Mouse (Mus musculus) MEL (cell line): Measurements from ENCODE around the gene Adamts7. TPM values are rescaled to one million over a fixed set of nuclear protein-coding genes. Genes with fewer than 3 reads are reported as not detected.

Source experiments
- DNase-seq: peaks from one replicate; pipeline ENCODE4 v3.0.0; 2011; ENCODE audit warnings: low read depth, low spot score
- H3K27ac ChIP-seq: 2 replicates; pipeline ENCODE4 v1.5.1; 2012; ENCODE audit warnings: low read depth, mild to moderate bottlenecking, control low read depth, low read length, moderate library complexity; ENCODE audit not compliant: control insufficient read depth
- H3K27me3 ChIP-seq, 2 experiments: fragments of 150-350 bp in 1 of 2; sonication (generic) in 1 of 2; 2 replicates each; pipeline ENCODE4 v1.6.1; 2012; ENCODE audit warnings: low read length in 2 of 2, mild to moderate bottlenecking in 2 of 2, improper control_type of control experiment in 1 of 2, moderate library complexity in 1 of 2; ENCODE audit not compliant: insufficient read depth in 2 of 2, control insufficient read depth in 1 of 2
- H3K36me3 ChIP-seq, 2 experiments: 2 replicates each; pipeline ENCODE4 v1.6.1; 2012 to 2014; ENCODE audit warnings: low read length in 2 of 2, improper control_type of control experiment in 1 of 2, inconsistent platforms in 1 of 2, mild to moderate bottlenecking in 1 of 2; ENCODE audit not compliant: insufficient read depth in 2 of 2, control insufficient read depth in 1 of 2
- H3K4me1 ChIP-seq, 2 experiments: fragments of 150-350 bp in 1 of 2; sonication (generic) in 1 of 2; 2 replicates each; pipeline ENCODE4 v1.6.1; 2012; ENCODE audit warnings: low read length in 2 of 2, improper control_type of control experiment in 1 of 2, mild to moderate bottlenecking in 1 of 2; ENCODE audit not compliant: insufficient read depth in 2 of 2, control insufficient read depth in 1 of 2
- H3K4me3 ChIP-seq, 2 experiments: fragments of 150-350 bp in 1 of 2; sonication (generic) in 1 of 2; 2 replicates each; pipeline ENCODE4 v1.5.1; 2012; ENCODE audit warnings: low read depth in 2 of 2, low read length in 2 of 2, mild to moderate bottlenecking in 2 of 2, moderate library complexity in 2 of 2, control low read depth in 1 of 2, improper control_type of control experiment in 1 of 2; ENCODE audit not compliant: control insufficient read depth in 1 of 2, insufficient read depth in 1 of 2
- H3K79me2 ChIP-seq: 2 replicates; pipeline ENCODE4 v1.6.1; 2012; ENCODE audit warnings: mild to moderate bottlenecking, low read length, moderate library complexity; ENCODE audit not compliant: control insufficient read depth, poor library complexity, insufficient read depth
- H3K9ac ChIP-seq: 2 replicates; pipeline ENCODE4 v1.6.1; 2012; ENCODE audit warnings: low read depth, mild to moderate bottlenecking, control low read depth, low read length, moderate library complexity; ENCODE audit not compliant: control insufficient read depth, poor library complexity, severe bottlenecking
- H3K9me3 ChIP-seq: fragments of 150-350 bp; sonication (generic); replicated peaks from 2 replicates; pipeline ENCODE4 v1.6.1; 2012; ENCODE audit warnings: mild to moderate bottlenecking, low read length, improper control_type of control experiment, moderate library complexity; ENCODE audit not compliant: insufficient read depth
- CHD1 ChIP-seq: IDR thresholded peaks from 2 replicates; pipeline ENCODE4 v1.6.1; 2012; ENCODE audit warnings: low read depth, mild to moderate bottlenecking, inconsistent platforms, low read length, improper control_type of control experiment
- EP300 ChIP-seq, 2 experiments: IDR thresholded peaks; 2 replicates each; pipeline ENCODE4 v1.6.1; 2011; ENCODE audit warnings: improper control_type of control experiment in 2 of 2, low read length in 2 of 2, low read depth in 1 of 2, mild to moderate bottlenecking in 1 of 2
- ETS1 ChIP-seq: IDR thresholded peaks from 2 replicates; pipeline ENCODE4 v1.6.1; 2012; ENCODE audit warnings: low read depth, mild to moderate bottlenecking, inconsistent platforms, low read length, improper control_type of control experiment, moderate library complexity
- GATA1 ChIP-seq: IDR thresholded peaks from 2 replicates; pipeline ENCODE4 v1.6.1; 2011; ENCODE audit warnings: low read depth, low read length, improper control_type of control experiment
- KAT2A ChIP-seq: conservative IDR thresholded peaks from 2 replicates; pipeline ENCODE4 v1.6.1; 2012; ENCODE audit warnings: low read depth, low read length, improper control_type of control experiment, inconsistent platforms
- MAX ChIP-seq: IDR thresholded peaks from 2 replicates; pipeline ENCODE4 v1.6.1; 2011; ENCODE audit warnings: low read length, improper control_type of control experiment
- MAZ ChIP-seq: IDR thresholded peaks from 2 replicates; pipeline ENCODE4 v1.6.1; 2012; ENCODE audit warnings: low read depth, mild to moderate bottlenecking, inconsistent platforms, low read length, improper control_type of control experiment
- MEF2A ChIP-seq: IDR thresholded peaks from 2 replicates; pipeline ENCODE4 v1.6.1; 2014; ENCODE audit warnings: low read depth, mild to moderate bottlenecking, inconsistent platforms, low read length, improper control_type of control experiment; ENCODE audit not compliant: poor library complexity, insufficient replicate concordance, severe bottlenecking; ENCODE audit errors: extremely low read depth
- MXI1 ChIP-seq: IDR thresholded peaks from 2 replicates; pipeline ENCODE4 v1.6.1; 2011; ENCODE audit warnings: mild to moderate bottlenecking, low read depth, low read length, improper control_type of control experiment
- MYB ChIP-seq: IDR thresholded peaks from 2 replicates; pipeline ENCODE4 v1.6.1; 2011; ENCODE audit warnings: mild to moderate bottlenecking, low read depth, low read length, improper control_type of control experiment
- MYC ChIP-seq: IDR thresholded peaks from 2 replicates; pipeline ENCODE4 v1.6.1; 2011; ENCODE audit warnings: low read depth, mild to moderate bottlenecking, low read length, improper control_type of control experiment, moderate library complexity
- NELFE ChIP-seq: IDR thresholded peaks from 2 replicates; pipeline ENCODE4 v1.6.1; 2011; ENCODE audit warnings: low read depth, low read length, improper control_type of control experiment
- NRF1 ChIP-seq: IDR thresholded peaks from 2 replicates; pipeline ENCODE4 v1.6.1; 2014; ENCODE audit warnings: low read depth, mild to moderate bottlenecking, inconsistent platforms, low read length, improper control_type of control experiment, moderate library complexity; ENCODE audit not compliant: poor library complexity, insufficient read depth, severe bottlenecking
- POLR2AphosphoS5 ChIP-seq: IDR thresholded peaks from 2 replicates; pipeline ENCODE4 v1.6.1; 2012; ENCODE audit warnings: low read depth, borderline replicate concordance, mild to moderate bottlenecking, inconsistent platforms, low read length, moderate library complexity, mixed read lengths
- RCOR1 ChIP-seq: IDR thresholded peaks from 2 replicates; pipeline ENCODE4 v1.6.1; 2012; ENCODE audit warnings: low read depth, mild to moderate bottlenecking, inconsistent platforms, low read length, improper control_type of control experiment
- SIN3A ChIP-seq: IDR thresholded peaks from 2 replicates; pipeline ENCODE4 v1.6.1; 2012; ENCODE audit warnings: low read length, improper control_type of control experiment, inconsistent platforms
- TAL1 ChIP-seq: IDR thresholded peaks from 2 replicates; pipeline ENCODE4 v1.6.1; 2012; ENCODE audit warnings: mild to moderate bottlenecking, inconsistent platforms, low read length, moderate library complexity, mixed read lengths
- TCF12 ChIP-seq: IDR thresholded peaks from 2 replicates; pipeline ENCODE4 v1.6.1; 2014; ENCODE audit warnings: low read depth, mild to moderate bottlenecking, inconsistent platforms, low read length, improper control_type of control experiment, moderate library complexity
- USF1 ChIP-seq: IDR thresholded peaks from 2 replicates; pipeline ENCODE4 v1.6.1; 2014; ENCODE audit warnings: low read depth, mild to moderate bottlenecking, inconsistent platforms, low read length, improper control_type of control experiment, moderate library complexity
- ZMIZ1 ChIP-seq: IDR thresholded peaks from 2 replicates; pipeline ENCODE4 v1.6.1; 2012; ENCODE audit warnings: low read depth, mild to moderate bottlenecking, inconsistent platforms, low read length, improper control_type of control experiment, moderate library complexity
- ZNF384 ChIP-seq: IDR thresholded peaks from 2 replicates; pipeline ENCODE4 v1.6.1; 2012; ENCODE audit warnings: low read depth, mild to moderate bottlenecking, inconsistent platforms, low read length, improper control_type of control experiment
- polyA plus RNA-seq, 2 experiments: library from polyadenylated mRNA; stranded (reverse) in 1 of 2; unstranded in 1 of 2; fragments of >175 nt in 1 of 2; fragments of >200 nt in 1 of 2; gene quantifications; 2 replicates each; pipeline versions ENCODE4 v1.2.1 to v1.2.4; 2012; ENCODE audit warnings: low replicate concordance in 2 of 2, low read depth in 1 of 2; ENCODE audit not compliant: insufficient read length in 2 of 2, insufficient read depth in 1 of 2, missing spikeins in 1 of 2
- total RNA-seq: library from RNA; depleted of rRNA; stranded (reverse); fragments of 300-350 nt; gene quantifications from 2 replicates; pipeline ENCODE4 v1.2.3, GENCODE M21; 2012

Gene Adamts7
- total and polyA plus RNA-seq, 3 experiments, result 0.03 TPM; not detected in 2

DNA sequence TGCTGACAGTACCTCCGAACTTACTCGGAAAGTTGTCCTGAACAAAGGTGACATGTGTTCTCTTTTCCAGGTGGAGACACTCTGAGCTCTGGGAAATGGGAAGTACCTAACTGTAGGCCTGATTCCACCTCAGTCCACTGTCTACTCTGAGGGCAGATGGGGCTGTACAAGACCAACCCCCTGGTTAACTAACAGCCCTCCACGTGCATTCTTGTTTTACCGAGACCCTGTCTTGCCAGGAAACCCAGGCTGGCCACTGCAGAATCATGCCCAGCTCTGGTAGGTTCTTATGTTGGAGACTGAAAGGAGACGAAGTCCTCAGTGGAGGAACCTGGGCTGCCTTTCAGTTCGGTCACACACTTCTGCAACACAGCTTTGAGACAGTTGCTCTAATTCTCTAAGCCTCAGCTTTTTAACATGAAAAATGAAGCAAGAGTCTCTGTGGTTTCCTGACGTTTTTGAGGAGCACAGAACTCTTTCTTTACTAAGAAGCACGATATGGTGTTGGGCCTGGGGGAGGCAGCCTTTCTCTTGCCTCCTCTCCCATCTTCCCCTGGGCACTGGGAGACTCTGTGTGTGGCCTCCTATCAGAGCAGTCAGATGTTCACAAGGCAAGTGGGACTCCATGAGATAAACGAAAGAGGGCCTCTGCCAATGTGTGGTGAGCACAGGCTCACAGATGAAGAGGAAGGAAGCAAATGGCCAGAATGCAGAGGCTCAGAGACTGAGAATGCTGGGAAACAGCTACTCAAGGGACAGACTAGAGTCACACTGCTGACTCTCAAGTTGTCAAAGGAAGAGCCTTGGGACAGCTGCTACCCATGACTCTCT, 74.6 kb downstream of the Adamts7 start (continued):
- no peak for TF ChIP-seq ZNF384
- no peak for TF ChIP-seq NRF1
- TF ChIP-seq MAX, result peak; percentile 58; the same call in 1 of the 2 replicates
- 0 out of 2 replicates have a peak, but pooled peaks have one; percentile 3 for TF ChIP-seq MXI1
- TF ChIP-seq, all 39 proteins: peak for 22

DNA sequence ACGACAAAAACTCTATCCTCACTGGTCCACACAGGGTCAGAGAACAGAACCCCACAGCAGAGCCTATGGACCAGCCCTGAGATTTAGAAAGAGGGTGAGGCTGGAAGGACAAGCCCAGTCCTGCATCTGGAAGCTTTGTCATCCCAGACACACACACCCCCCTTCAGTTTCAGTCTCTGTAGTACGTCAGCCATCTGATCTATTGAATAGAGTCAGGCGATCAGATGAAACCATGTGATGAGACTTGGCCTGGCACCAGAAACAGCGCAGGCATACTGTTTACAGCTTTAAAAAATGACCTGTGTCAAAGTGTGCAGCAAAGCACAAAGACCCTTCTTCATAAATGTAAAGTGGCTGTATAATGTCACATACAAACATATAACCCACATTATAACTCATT, 77.7 kb downstream of the Adamts7 start:
- no peaks in the 10 kb centered on the region for H3K27me3 ChIP-seq
- H3K4me3 ChIP-seq, result peak overlapping the region in 1 of 2 experiments; percentile 29; a peak in 2 of 4 replicates
- peak overlapping the region; percentile 45 for H3K9ac ChIP-seq
- peaks cover 6 to 61% of the 10 kb centered on the region in 2 experiments for H3K36me3 ChIP-seq
- H3K9me3 ChIP-seq, result no peaks in the 10 kb centered on the region
- H3K27ac ChIP-seq, result peak overlapping the region; percentile 92
- no peak for TF ChIP-seq KAT2A
- TF ChIP-seq CHD1, result no peak
- TF ChIP-seq POLR2AphosphoS5, result no peak
- 0 out of 2 replicates have a peak, but pooled peaks have one; percentile 6 for TF ChIP-seq NELFE
- TF ChIP-seq TCF12, result 0 out of 2 replicates have a peak, but pooled peaks have one; percentile 25
- no peak for TF ChIP-seq ZMIZ1
- TF ChIP-seq SIN3A, result peak; percentile 2; the same call in 1 of the 2 replicates
- TF ChIP-seq USF1, result peak; percentile 65; the same call in 1 of the 2 replicates
- peak; percentile 79 for TF ChIP-seq ETS1
- peaks cover 1% of the 10 kb centered on the region; the same call in 1 of the 2 replicates for H3K79me2 ChIP-seq
- H3K4me1 ChIP-seq, result peaks cover 40 to 42% of the 10 kb centered on the region in 2 experiments
- no peak for DNase-seq

DNA sequence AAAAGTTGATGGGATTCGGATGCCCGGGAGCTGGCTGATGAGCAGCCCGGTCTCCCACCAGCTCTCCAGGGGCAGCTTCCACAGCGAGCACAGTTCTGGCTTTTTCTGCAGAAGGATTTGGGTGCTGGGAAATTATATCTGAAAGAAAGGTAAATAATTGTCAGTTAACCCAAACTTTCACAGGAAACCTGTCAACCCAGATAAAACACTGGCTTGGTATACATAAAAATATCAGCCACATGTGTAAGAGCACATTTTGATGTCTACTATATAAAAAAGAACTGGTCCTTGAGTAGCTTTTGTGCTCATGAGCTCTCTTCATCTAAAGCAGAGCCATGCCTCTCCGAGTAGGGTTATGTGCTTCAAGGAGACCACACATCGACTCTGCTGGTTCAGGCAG, 78.2 kb downstream of the Adamts7 start:
- peak; percentile 57 for DNase-seq
- no peaks in the 10 kb centered on the region for H3K27me3 ChIP-seq
- H3K4me3 ChIP-seq, result peak overlapping the region in 1 of 2 experiments; percentile 29; a peak in 2 of 4 replicates
- H3K36me3 ChIP-seq, result peaks cover 6 to 58% of the 10 kb centered on the region in 2 experiments
- H3K27ac ChIP-seq, result peak overlapping the region; percentile 92
- peaks cover 1% of the 10 kb centered on the region; the same call in 1 of the 2 replicates for H3K79me2 ChIP-seq
- H3K9ac ChIP-seq, result peak overlapping the region; percentile 45
- H3K4me1 ChIP-seq, result peaks cover 40 to 41% of the 10 kb centered on the region in 2 experiments
- H3K9me3 ChIP-seq, result no peaks in the 10 kb centered on the region
- TF ChIP-seq MAZ, result no peak
- 0 out of 2 replicates have a peak, but pooled peaks have one; percentile 37 for TF ChIP-seq CHD1
- TF ChIP-seq ETS1, result peak; percentile 77
- TF ChIP-seq TCF12, result peak; percentile 85
- no peak for TF ChIP-seq NRF1
- TF ChIP-seq TAL1, result peak; percentile 52; the same call in 1 of the 2 replicates
- peak; percentile 59; the same call in 1 of the 2 replicates for TF ChIP-seq MYB
- peak; percentile 78 to 90 for TF ChIP-seq EP300 (IDR thresholded peaks at IDR 0.05; ENCODE audit: low read depth in 1 of 2, low read length in 2 of 2)
- peak; percentile 71; the same call in 1 of the 2 replicates for TF ChIP-seq MYC
- peak; percentile 41 for TF ChIP-seq MAX
- TF ChIP-seq MEF2A, result no peak
- TF ChIP-seq GATA1, result 0 out of 2 replicates have a peak, but pooled peaks have one; percentile 23
- peak; percentile 58 for TF ChIP-seq SIN3A
- 0 out of 2 replicates have a peak, but pooled peaks have one; percentile 18 for TF ChIP-seq RCOR1
- TF ChIP-seq MXI1, result peak; percentile 27; the same call in 1 of the 2 replicates
